Mouse (Mus musculus) R1 (cell line): ENCODE data around the gene Kif26a.
A peak's percentile ranks its signal among the peaks of the same experiment; 100 is the strongest.

Experiments
- DNase-seq: peaks from one replicate; pipeline ENCODE4 v3.0.0-alpha.2; 2018; ENCODE audit warnings: low read depth, low spot score

The Kif26a gene

DNA sequence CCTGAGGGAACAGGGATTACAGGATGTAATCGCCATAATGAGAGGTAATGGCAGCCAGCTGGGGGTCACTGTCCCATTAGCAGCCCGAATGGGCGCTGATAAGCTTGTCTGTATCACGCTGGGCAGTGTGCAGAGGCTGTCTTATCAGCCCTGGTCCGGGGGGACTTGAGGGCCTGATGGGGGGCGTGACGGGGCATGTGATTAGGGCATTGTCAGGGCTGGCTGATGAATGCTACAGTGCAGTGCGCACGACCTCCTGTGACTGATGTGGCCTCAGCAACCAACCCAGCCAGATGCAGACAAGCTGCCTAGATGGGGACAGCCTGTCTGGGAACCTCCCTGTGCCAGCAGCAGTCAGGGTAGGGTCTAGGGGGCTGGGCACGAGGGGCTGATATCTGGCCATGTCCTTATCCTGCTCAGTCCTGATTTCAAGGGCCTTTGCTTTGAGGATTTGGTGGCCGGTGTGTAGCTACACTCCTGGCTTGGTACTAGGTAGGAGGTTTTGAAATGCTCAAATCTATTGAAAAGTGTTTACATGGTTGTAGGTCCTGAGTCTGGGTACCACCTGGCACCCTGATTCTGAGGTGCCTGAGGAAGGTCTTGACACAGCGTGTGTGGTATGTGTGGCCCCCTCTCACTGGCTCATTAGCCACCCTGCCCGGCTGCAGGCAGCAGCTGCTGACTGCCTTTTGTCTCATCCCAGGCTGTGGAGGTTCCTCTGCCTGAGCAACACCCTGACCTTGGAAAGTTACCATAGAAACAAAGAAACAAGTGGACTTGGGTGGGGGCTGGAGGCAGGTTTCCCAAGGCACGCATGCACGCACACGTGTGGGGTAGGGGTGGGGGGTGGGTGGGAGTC lies 18.2 kb downstream of the Kif26a start:
- DNase-seq, result peak; percentile 74

DNA sequence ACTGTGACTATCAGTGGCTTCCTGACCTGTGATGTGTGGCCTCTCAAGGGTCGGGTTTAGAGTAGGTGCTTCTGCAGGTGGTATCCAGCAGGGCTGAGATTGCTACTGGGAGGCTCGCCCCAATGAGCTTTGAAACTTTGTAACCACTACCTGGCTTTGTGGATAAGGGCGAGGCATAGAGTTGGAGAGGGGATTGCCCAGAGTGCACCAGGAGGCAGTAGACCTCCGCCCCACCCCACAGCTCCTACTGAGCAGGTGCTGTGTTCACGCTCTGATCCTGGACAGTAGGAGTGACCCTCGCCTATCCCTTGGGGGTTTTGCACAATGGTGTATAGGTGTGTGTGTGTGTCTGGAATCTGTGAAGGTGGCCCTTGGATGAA lies 18.8 kb downstream of the Kif26a start:
- DNase-seq, result no peak

DNA sequence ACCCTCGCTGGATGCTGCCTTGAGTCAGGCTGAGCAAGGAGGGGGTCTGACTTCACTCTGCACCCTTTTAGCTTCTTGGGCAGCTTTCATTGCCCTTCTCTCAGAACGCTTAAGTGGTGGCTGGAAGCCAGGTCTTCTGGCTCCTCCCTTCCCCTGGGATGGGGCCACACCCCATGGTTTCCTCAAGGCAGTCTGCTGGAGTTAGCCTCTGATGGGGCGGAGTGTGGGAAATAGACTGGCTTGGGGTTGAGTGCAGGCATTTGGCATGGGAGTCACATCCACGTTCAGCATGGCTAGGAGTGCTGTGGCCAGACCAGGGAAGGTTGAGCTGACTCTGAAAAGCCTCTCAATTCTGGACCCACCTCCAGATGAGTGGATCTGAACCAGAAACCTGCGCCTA lies 23.2 kb downstream of the Kif26a start:
- DNase-seq, result no peak

DNA sequence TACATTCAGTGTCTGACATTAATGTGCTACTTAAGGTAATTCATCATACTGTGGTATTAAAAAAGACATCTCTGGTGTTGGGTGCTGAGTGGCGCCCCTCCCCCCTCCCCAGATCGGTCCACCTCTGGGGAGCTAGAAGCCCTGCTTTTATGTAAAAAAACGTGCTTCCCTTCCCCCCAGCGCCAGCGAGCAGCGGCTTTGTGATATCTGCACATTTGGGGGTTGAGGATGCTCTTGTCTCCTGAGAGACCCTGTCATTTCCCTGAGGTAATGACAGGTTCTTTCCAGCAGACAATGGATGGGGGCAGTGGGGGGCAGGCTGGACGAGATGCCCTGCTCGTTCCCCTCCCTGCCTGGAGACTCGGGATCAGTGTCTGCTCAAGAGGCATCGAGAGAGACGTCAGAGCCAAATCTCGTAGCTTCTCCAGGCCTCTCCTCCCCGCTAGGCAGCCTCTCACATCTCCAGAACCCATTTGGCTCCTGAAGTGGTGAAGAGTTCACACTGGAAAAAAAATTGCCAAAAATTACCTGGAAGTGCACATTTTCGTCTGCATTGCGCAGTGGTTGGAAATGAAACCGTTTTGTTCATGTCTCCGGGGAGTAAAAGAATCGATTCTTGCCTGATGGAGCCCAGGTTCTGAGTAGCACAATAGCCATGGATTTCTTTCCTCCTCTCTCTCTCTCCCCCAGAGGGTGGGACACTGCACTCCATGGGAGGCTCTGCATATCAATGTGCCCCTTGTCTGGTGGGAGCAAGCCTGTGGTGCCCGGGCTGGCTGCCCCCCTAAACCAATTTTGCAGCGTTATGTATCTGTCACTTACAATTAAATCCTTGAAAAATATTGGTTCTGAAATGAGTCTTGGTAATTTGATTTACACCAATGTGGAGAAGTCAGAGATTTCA lies 24.9 kb downstream of the Kif26a start:
- no peak for DNase-seq

DNA sequence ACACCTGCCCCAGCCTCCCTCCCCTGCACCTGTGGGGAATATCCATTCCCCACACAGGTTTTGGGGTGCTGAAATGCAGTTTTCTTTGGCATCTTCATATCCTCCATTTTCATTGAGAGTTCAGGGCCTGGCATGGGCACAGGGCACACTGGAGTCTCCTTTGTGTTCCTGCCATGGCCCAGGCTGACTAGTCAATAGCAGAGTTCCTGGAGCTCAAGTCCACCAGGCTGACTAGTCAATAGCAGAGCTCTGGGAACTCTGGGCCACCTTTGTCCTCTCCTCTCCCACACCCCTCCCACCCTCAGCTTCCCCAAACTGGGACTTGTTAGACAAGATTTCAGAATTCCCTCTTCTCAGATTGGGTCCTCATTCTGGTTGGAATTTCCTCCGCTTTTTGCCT lies 25.6 kb downstream of the Kif26a start:
- DNase-seq, result no peak

DNA sequence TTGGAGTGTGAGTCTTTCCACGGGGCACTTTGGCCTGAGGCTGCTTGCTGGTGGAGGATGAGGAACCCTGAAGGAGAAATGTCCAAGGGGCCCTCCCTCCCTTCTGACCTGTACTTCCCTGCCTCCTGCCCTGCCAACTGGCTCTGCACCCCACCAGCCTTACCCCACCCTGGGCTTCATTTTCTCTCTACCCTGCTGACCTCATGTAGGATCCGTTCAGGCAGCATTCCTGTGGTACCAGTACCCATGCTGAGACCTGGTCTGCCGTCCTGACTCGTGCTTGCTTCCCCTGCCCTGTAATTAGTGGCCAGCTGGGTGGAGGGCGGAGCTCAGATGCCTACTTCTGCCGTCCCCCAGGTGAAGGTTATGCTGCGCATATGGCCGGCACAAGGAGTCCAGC lies 26.2 kb downstream of the Kif26a start:
- no peak for DNase-seq

DNA sequence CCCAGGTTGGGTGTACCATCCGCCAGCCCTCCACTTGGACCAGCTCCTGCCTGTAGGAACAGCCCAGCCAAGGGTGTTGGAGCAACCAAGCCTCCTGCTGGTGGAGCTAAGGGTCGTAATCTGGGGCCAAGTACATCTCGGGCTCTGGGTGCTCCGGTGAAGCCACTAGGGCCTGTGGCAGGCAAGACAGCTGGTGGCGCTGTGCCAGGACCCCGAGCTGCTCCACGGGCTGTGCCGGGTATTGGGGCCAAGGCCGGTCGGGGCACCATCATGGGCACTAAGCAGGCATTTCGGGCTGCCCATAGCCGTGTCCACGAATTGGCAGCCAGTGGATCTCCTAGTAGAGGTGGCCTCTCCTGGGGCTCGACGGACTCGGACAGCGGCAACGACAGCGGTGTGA lies 31.7 kb downstream of the Kif26a start:
- DNase-seq, result no peak

DNA sequence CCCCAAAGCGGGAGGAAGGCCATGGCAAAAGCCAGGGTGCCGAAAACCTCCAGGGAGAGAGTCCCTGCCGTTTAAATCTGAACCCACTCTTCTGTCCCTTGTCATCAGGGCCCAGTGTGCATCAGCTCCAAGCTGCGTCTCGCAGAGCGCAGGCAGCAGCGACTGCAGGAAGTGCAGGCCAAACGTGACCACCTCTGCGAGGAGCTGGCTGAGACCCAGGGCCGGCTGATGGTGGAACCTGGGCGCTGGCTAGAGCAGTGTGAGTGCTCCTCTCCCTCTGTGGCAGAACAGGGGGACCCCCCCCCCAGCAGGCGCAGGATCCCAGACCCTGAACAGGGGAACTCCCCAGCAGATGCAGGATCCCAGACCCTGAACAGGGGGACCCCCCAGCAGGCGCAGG lies 33.7 kb downstream of the Kif26a start:
- DNase-seq, result no peak

DNA sequence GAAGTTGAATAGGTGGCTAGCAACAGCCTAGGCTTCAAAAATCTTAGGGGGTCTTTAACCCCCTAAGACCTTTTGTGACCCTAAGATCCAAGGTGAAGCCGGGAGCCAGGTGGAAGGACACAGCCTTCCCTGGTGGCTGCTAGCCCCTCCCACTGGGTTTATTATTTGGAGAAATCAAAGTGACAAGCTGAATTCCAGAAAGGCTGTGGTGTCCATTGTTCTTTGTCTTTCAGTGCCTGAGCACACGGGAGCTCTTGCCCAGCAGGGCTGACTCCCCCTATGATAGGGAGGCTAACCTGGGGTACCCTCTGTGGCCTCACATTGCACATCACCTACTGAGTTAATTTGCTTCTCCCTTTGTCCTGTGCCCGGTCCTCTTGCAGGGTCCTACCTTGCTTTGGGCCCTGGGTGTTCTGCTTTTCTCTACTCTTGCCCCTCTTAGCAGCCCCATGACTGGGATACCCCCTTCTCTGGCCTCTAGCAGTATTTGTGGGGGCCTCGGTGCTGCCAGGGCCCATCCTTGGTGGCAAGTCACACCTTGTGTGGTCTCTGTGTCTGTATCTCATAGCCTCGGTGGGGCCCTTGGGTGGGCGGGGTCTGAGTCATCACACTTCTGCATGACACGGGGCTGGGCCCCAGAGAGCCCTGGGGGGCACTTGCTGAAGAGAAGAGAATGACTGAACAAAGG lies 36.1 kb downstream of the Kif26a start:
- DNase-seq, result no peak

DNA sequence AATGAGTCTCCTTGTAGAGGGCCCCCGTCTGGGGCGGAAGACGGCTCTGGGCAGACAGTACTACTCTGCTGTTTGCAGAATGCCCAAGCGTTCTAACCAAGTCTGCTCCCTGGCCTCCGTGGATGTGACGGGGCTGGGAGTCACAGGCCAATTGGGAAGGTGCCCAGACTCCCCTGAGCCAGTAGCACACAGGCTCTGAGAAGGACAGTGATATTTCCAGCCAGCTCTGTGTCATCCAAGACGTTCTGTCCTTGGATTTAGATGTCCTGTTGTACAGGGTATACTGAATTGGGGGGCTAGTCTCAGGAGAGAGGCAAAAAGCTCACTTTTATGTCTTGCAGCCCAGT lies 36.6 kb downstream of the Kif26a start:
- no peak for DNase-seq

DNA sequence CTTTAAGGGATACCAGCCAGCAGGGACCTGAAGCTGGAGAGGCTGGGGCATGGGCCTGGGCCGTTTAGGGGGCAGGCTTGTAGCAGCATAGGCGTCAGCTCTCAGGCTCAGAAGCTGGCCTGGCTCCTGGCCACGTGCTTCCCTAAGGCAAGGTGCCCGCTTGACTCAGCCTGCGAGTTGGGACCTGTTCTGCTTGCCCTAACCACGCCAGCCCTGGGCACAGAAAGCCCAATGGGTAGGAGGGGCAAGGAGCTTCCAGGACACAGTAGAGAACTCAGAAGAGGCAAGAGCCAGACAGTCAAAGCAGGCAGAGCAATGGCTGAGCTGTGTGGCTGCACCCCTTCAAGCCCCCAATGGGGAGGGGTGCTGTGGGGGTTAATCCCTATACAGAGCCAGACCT lies 37.7 kb downstream of the Kif26a start:
- DNase-seq, result no peak

DNA sequence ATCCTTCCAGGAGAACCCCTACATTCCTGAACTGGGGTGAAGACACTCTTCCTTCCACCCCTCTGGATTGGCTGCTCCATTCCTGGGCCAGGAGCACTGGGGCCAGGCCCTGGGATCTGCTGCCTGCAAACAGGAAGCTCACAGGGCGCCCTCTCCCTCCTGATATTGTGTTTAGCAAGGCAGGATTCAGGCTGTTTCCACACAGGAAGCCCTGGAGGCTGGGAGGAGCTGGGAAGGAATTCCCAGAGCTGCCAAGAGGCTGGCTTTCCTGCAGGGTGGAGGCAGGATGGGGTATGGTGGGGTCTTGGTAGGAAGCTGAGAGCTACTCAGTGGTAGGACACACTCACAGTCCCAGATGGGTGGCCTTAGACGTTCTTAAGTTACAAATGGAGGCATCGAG lies 38.4 kb downstream of the Kif26a start:
- DNase-seq, result peak; percentile 25

DNA sequence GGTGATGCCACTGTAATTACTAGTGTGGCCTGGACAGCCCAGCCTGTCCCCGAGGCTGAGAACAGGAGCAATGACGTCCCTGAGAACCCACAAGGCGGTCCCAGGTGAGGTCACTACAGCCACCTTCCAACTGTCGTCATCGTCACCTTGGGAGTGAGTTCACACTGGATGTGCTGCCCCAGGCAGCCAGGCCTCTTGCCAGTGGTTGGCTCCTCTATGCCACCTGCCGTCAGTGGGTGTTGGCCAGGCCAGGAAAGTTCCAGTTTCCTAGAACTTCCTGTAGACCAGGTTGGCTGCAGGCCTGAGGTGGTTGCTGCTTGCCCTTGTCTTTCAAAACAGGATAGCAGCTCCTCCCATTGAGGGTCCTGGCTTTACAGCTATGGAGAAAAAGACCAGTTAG lies 40.9 kb downstream of the Kif26a start:
- DNase-seq, result no peak

DNA sequence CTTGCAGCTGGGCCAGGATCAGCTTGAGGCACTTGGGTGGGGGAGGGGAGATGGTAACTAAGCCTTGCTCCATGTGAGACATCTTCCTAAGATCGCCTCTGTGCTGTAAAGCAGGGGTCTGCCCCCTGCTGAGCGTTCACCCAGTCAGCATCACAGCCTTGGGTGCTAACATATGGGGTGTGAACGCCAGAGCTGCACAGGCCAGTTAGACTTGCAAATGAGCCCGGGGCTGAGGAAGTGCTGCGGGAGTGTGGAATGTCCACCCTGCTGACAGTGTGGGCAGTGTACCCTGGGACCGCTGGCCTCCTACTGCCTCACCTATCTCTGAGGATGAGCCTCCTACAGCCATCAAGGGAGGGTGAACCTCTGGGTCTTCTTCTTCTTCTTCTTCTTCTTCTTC lies 45.7 kb downstream of the Kif26a start:
- DNase-seq, result no peak

DNA sequence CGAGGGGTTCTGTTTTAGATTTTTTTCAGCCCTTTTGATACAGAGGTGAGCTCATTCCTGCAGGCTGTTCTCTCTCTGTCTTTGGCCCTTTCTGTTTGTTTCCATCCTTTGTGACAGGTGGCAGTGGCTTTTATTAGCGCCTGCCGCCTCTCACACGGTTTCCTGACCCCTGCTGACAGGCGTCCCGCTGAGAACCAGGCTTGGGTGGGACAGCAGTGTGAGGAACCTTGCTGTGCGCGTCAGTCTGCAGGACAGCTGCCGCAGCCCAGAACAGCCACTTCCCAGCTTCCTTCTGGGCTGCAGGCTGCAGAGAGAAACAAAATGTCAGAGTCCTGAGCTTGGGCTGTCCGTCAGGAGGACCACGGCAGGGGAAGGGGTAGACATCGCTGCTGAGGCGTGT lies 49.0 kb downstream of the Kif26a start:
- no peak for DNase-seq

DNA sequence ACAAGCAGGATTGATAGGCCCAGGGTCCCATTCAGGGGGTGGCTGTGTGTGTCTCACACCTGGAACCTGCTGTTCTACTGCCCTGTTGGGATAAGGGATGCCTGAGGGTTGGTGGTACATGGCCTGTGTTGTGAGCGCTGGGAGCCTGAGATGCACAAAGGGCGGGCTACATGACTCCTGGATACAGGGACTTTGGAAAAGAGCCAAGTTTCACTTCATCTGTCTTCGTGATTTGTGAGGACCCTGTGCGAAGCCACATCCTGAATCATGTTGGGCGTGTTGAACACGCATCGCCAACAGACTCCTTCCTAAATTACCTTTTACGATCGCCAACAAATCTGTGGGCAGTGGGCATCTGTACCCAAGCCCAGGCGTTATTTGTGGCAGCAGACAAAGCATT lies 50.6 kb downstream of the Kif26a start:
- DNase-seq, result no peak

DNA sequence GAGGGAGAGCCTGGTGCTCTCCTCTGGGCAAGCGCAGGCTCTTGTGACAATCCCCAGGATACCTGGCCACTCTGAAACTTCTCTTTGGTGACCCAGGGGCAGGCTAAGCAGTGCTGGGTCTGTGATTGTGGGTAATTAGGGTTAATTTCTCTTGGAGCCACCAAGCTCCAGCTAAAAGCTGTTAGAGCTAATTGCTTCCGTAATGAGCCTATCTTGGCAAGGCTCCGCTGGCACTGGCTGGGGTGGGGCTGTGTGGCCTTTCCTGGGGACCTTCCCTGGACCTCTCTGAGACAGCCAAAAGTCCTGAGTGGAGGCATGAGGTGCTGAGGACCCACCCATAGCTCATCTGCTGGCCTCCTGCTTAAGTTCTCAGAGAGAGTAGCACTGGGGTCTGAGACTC lies 53.4 kb downstream of the Kif26a start:
- no peak for DNase-seq

DNA sequence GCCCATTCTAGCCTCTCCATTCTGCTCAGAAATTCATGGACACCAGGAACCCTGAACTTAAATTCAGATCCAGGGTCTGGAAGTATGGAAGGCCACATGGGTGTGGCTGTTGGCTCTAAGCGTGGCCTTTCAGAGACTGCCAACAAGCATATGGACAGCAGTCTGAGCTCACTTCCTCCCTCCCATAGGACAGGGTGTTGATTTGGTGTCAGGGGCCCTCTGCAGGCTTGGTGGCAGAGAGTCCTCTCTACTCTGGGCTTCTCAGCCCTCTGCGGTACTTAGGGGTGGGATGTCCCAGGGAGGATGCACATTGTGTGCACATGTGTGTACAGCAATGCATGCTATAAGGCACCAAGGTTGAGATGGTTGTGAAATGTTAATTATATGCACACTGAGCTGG lies 54.0 kb downstream of the Kif26a start:
- no peak for DNase-seq

DNA sequence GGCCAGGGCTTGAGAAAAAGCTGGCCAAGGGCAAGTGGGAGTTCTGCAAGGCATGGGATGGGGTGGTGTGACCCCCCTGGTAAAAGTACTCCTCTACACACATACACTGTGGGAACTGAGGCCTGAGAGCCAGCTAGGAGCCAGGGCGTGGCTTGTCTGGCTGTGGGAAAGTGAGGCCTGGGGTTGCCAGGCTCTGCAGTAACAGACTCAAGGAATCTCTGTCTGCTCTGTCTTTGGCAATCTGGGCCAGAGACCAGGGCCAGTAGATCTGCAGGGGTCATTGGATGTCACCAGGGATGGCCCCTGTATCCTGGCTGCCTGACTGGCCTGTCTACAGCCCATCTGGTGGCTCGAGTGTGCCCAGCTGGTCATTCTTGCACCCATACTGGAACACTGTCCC lies 61.2 kb downstream of the Kif26a start:
- DNase-seq, result no peak

DNA sequence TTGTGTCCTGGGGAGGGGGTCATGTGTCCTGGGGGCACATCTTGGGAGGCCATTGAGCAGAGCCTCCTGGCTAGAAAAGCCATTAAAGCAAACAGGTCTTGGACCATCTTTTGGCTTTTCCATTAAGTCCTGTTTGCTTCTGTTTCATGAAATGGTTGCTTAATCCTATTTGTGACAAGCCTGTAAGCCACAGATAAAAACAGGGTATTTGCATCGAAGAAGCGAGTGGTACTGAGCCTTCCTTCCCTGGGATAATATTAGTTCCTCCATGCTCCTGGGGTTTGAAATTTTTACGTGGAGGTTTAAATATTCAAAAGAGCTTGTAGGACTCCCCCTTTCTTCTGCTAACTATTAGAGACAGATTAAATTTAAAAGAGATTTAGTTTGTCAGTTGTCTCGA lies 61.7 kb downstream of the Kif26a start:
- DNase-seq, result no peak

DNA sequence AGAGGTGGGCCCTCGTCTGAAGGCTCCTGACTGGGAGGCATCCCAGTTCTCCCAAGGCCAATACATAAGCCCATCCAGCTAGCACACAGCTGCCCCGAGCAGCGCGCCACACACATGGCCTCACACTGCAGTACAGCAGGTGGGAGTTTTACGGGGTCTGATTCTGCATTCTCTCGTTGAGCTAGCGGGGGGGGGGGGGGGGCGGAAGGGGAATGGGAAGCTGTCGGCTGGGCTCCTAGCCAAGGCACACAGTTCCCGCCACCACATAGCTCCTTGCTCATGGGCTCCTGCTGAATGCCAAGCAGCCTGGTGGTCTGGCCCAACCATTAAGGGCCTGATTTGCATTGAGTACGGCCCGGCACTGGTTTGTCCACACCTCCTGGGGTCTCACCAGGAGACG lies 64.6 kb downstream of the Kif26a start:
- no peak for DNase-seq

DNA sequence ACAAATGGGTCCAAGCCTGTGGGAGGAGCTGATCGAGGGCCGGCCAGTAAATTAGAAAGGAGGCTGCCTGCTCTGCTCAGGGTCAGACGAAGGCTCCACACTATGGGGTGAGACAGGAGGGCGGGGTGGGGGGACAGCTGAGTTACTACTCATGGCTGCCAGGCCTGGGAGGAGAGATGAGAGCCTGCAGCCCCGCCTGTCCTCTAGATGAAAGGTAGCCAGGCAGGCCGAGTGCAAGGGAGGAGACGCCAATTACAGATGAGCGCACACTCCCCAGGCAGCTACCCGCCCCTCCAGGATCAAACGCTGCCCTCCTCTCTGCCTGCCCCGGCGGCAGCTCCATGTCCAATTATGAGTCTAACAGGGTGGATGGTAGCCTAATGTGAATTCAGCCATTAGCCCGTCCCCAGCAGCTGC lies 68.4 kb downstream of the Kif26a start:
- no peak for DNase-seq
